Mouse (Mus musculus) cortical plate, adult 2 months (tissue): ENCODE data around the gene Tjap1.

Source experiments
- CTCF ChIP-seq: fragments of 200-500 bp; IDR thresholded peaks from 2 replicates; pipeline ENCODE4 v1.5.1; 2011; ENCODE audit warnings: mild to moderate bottlenecking, control low read depth, low read length; ENCODE audit not compliant: insufficient read depth; ENCODE audit errors: extremely low read depth
- POLR2A ChIP-seq: fragments of 200-500 bp; IDR thresholded peaks from 2 replicates; pipeline ENCODE4 v1.6.1; 2011; ENCODE audit warnings: mild to moderate bottlenecking, low read length, control low read depth; ENCODE audit not compliant: insufficient read depth; ENCODE audit errors: extremely low read depth

DNA sequence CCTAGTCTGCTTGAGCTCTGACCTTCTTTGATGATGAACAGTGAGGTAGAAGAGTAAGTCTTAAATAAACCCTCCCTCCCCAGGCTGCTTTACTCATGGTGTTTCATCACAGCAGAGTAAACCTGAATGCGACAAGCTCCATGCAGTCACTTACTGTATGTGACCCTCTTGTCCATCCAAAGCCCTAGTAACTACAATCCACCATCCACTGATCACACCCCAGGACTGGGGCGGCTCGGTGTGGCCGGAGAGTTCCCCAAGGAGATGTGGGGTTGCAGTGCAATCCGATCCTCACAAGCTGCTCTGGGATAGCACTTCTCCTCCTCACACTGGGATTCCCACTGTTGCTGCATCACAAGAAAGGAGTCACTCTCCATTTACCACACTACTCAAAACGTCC is 8.4 kb downstream of the Tjap1 start:
- TF ChIP-seq POLR2A (no peak), CTCF (no peak)
